Mouse (Mus musculus): Measurements from ENCODE around the gene Gpr15. TPM values are rescaled to one million over a fixed set of nuclear protein-coding genes. Genes with fewer than 3 reads are reported as not detected.

Gene Gpr15
- polyA plus RNA-seq, 1 experiment: not detected

- no peaks in the 10 kb centered on the region for H3K4me1 ChIP-seq (ENCODE audit: control insufficient read depth, insufficient read depth, low read length)
- H3K27ac ChIP-seq (ENCODE audit: control insufficient read depth, insufficient read depth, low read depth, low read length, poor library complexity): no peak overlapping the region
- no peak overlapping the region for H3K4me3 ChIP-seq (replicated peaks; ENCODE audit: control insufficient read depth, low read depth, low read length)
- 74% methylated on average over 6 of the region's 6 CpGs for WGBS
- TF ChIP-seq CTCF (IDR thresholded peaks at IDR 0.05; ENCODE audit: control insufficient read depth, insufficient read depth, low read length): no peak
- no peak for TF ChIP-seq POLR2A (IDR thresholded peaks at IDR 0.05; ENCODE audit: borderline replicate concordance, control insufficient read depth, low read depth, low read length)
Measured at GRCm38 (mm10) chr16:58700174-58700573, 18.7 kb downstream of the Gpr15 start.

- H3K27ac ChIP-seq (ENCODE audit: control insufficient read depth, insufficient read depth, low read depth, low read length, poor library complexity): no peak overlapping the region
- TF ChIP-seq CTCF (IDR thresholded peaks at IDR 0.05; ENCODE audit: control insufficient read depth, insufficient read depth, low read length): no peak
- no peak for TF ChIP-seq POLR2A (IDR thresholded peaks at IDR 0.05; ENCODE audit: borderline replicate concordance, control insufficient read depth, low read depth, low read length)
- WGBS: 81% methylated on average over 1 of the region's 1 CpGs
Measured at GRCm38 (mm10) chr16:58697261-58697660, 21.6 kb downstream of the Gpr15 start.

GRCm38 (mm10) chr16:58696796-58697195 is 22.1 kb downstream of the Gpr15 start:
- Histone ChIP-seq H3K4me3 (replicated peaks; ENCODE audit: control insufficient read depth, low read depth, low read length) (no peak overlapping the region), H3K27ac (ENCODE audit: control insufficient read depth, insufficient read depth, low read depth, low read length, poor library complexity) (no peak overlapping the region), H3K4me1 (ENCODE audit: control insufficient read depth, insufficient read depth, low read length) (no peaks in the 10 kb centered on the region)
- TF ChIP-seq CTCF (IDR thresholded peaks at IDR 0.05; ENCODE audit: control insufficient read depth, insufficient read depth, low read length) (no peak), POLR2A (IDR thresholded peaks at IDR 0.05; ENCODE audit: borderline replicate concordance, control insufficient read depth, low read depth, low read length) (no peak)
- 81% methylated on average over 3 of the region's 3 CpGs for WGBS

More at GRCm38 (mm10) chr16:58697261-58697660, 21.6 kb downstream of the Gpr15 start:
- Histone ChIP-seq H3K4me3 (replicated peaks; ENCODE audit: control insufficient read depth, low read depth, low read length) (no peak overlapping the region), H3K4me1 (ENCODE audit: control insufficient read depth, insufficient read depth, low read length) (no peaks in the 10 kb centered on the region)

- 80% methylated on average over 5 of the region's 5 CpGs for WGBS
- Histone ChIP-seq H3K4me3 (replicated peaks; ENCODE audit: control insufficient read depth, low read depth, low read length) (no peak overlapping the region), H3K27ac (ENCODE audit: control insufficient read depth, insufficient read depth, low read depth, low read length, poor library complexity) (no peak overlapping the region), H3K4me1 (ENCODE audit: control insufficient read depth, insufficient read depth, low read length) (no peaks in the 10 kb centered on the region; the same call in 1 of the 2 replicates)
- no peak for TF ChIP-seq POLR2A (IDR thresholded peaks at IDR 0.05; ENCODE audit: borderline replicate concordance, control insufficient read depth, low read depth, low read length)
- TF ChIP-seq CTCF (IDR thresholded peaks at IDR 0.05; ENCODE audit: control insufficient read depth, insufficient read depth, low read length): no peak
Measured at GRCm38 (mm10) chr16:58694091-58694490, 24.8 kb downstream of the Gpr15 start.

- TF ChIP-seq CTCF (IDR thresholded peaks at IDR 0.05; ENCODE audit: control insufficient read depth, insufficient read depth, low read length): no peak
- TF ChIP-seq POLR2A (IDR thresholded peaks at IDR 0.05; ENCODE audit: borderline replicate concordance, control insufficient read depth, low read depth, low read length): no peak
- Histone ChIP-seq H3K4me1 (ENCODE audit: control insufficient read depth, insufficient read depth, low read length) (no peaks in the 10 kb centered on the region; the same call in 1 of the 2 replicates), H3K4me3 (replicated peaks; ENCODE audit: control insufficient read depth, low read depth, low read length) (no peak overlapping the region), H3K27ac (ENCODE audit: control insufficient read depth, insufficient read depth, low read depth, low read length, poor library complexity) (peak overlapping the region; percentile 24; the same call in 1 of the 2 replicates)
- WGBS: 11% methylated on average over 5 of the region's 5 CpGs
Measured at GRCm38 (mm10) chr16:58690322-58690732, 28.5 kb downstream of the Gpr15 start.

GRCm38 (mm10) chr16:58689555-58690169 is 29.2 kb downstream of the Gpr15 start:
- Histone ChIP-seq H3K27ac (ENCODE audit: control insufficient read depth, insufficient read depth, low read depth, low read length, poor library complexity) (no peak overlapping the region), H3K4me3 (replicated peaks; ENCODE audit: control insufficient read depth, low read depth, low read length) (no peak overlapping the region), H3K4me1 (ENCODE audit: control insufficient read depth, insufficient read depth, low read length) (no peaks in the 10 kb centered on the region; the same call in 1 of the 2 replicates)
- 48% methylated on average over 5 of the region's 5 CpGs for WGBS
- no peak for TF ChIP-seq CTCF (IDR thresholded peaks at IDR 0.05; ENCODE audit: control insufficient read depth, insufficient read depth, low read length)
- no peak for TF ChIP-seq POLR2A (IDR thresholded peaks at IDR 0.05; ENCODE audit: borderline replicate concordance, control insufficient read depth, low read depth, low read length)

- Histone ChIP-seq H3K4me1 (ENCODE audit: control insufficient read depth, insufficient read depth, low read length) (no peaks in the 10 kb centered on the region; the same call in 1 of the 2 replicates), H3K4me3 (replicated peaks; ENCODE audit: control insufficient read depth, low read depth, low read length) (no peak overlapping the region), H3K27ac (ENCODE audit: control insufficient read depth, insufficient read depth, low read depth, low read length, poor library complexity) (no peak overlapping the region)
- WGBS: 95% methylated on average over 1 of the region's 1 CpGs
- no peak for TF ChIP-seq POLR2A (IDR thresholded peaks at IDR 0.05; ENCODE audit: borderline replicate concordance, control insufficient read depth, low read depth, low read length)
- no peak for TF ChIP-seq CTCF (IDR thresholded peaks at IDR 0.05; ENCODE audit: control insufficient read depth, insufficient read depth, low read length)
Measured at GRCm38 (mm10) chr16:58688534-58688933, 30.3 kb downstream of the Gpr15 start.

- Histone ChIP-seq H3K4me3 (replicated peaks; ENCODE audit: control insufficient read depth, low read depth, low read length) (peak overlapping the region; percentile 40), H3K4me1 (ENCODE audit: control insufficient read depth, insufficient read depth, low read length) (no peaks in the 10 kb centered on the region; the same call in 1 of the 2 replicates), H3K27ac (ENCODE audit: control insufficient read depth, insufficient read depth, low read depth, low read length, poor library complexity) (peak overlapping the region; percentile 61)
- WGBS: 26% methylated on average over 20 of the region's 20 CpGs
- TF ChIP-seq CTCF (IDR thresholded peaks at IDR 0.05; ENCODE audit: control insufficient read depth, insufficient read depth, low read length) (no peak), POLR2A (IDR thresholded peaks at IDR 0.05; ENCODE audit: borderline replicate concordance, control insufficient read depth, low read depth, low read length) (no peak)
Measured at GRCm38 (mm10) chr16:58685548-58686537, 33.0 kb downstream of the Gpr15 start.
